Mouse (Mus musculus) liver, embryonic 12.5 days (tissue): ENCODE results near the gene Cnpy1. TPM values are rescaled to one million over a fixed set of nuclear protein-coding genes. Genes with fewer than 3 reads are reported as not detected.

Source experiments
- ATAC-seq: fragments of 200-750 bp; cut with Nextera tagmentation; 2 replicates; pipeline ENCODE4 v1.8.0; 2017; ENCODE audit warnings: moderate number of reproducible peaks, mild to moderate bottlenecking, moderate library complexity
- H3K27ac ChIP-seq: fragments of 300-500 bp; sonication (generic); 2 replicates; pipeline ENCODE4 v1.5.1; 2016; ENCODE audit warnings: mild to moderate bottlenecking
- H3K27me3 ChIP-seq: fragments of 300-500 bp; sonication (generic); replicated peaks from 2 replicates; pipeline ENCODE4 v1.6.1; 2016; ENCODE audit warnings: mild to moderate bottlenecking, moderate library complexity
- H3K36me3 ChIP-seq: fragments of 300-500 bp; sonication (generic); 2 replicates; pipeline ENCODE4 v1.6.1; 2016; ENCODE audit warnings: mild to moderate bottlenecking, moderate library complexity
- H3K4me1 ChIP-seq: fragments of 300-500 bp; sonication (generic); 2 replicates; pipeline ENCODE4 v1.6.1; 2016
- H3K4me2 ChIP-seq: fragments of 300-500 bp; sonication (generic); 2 replicates; pipeline ENCODE4 v1.6.1; 2016; ENCODE audit warnings: mild to moderate bottlenecking, moderate library complexity
- H3K4me3 ChIP-seq: fragments of 300-500 bp; sonication (generic); 2 replicates; pipeline ENCODE4 v1.5.1; 2016; ENCODE audit warnings: mild to moderate bottlenecking, moderate library complexity
- H3K9ac ChIP-seq: fragments of 300-500 bp; sonication (generic); 2 replicates; pipeline ENCODE4 v1.6.1; 2016; ENCODE audit warnings: mild to moderate bottlenecking, moderate library complexity
- H3K9me3 ChIP-seq: fragments of 300-500 bp; sonication (generic); replicated peaks from 2 replicates; pipeline ENCODE4 v1.6.1; 2016; ENCODE audit warnings: mild to moderate bottlenecking, moderate library complexity
- WGBS: fragments of 180-500 bp; shearing (Covaris S2); methylation state at CpG from one replicate; pipeline ENCODE4 v1.1.7; 2016; ENCODE audit not compliant: insufficient replicate concordance; 5-methylcytosine and 5-hydroxymethylcytosine counted together
- polyA plus RNA-seq: library from polyadenylated mRNA; unstranded; fragments of >200 nt; fragmentation: Nextera tagmentation; extraction: Ambion mirVana; gene quantifications from 2 replicates; pipeline ENCODE4 v1.2.1, GENCODE M21; 2016

The Cnpy1 gene
- polyA plus RNA-seq, 1 experiment from 2014 or later: not detected

- 66% methylated on average over 5 of the region's 5 CpGs for WGBS
Observed at GRCm38 (mm10) chr5:28238876-28239275, 6.7 kb downstream of the Cnpy1 start.

DNA sequence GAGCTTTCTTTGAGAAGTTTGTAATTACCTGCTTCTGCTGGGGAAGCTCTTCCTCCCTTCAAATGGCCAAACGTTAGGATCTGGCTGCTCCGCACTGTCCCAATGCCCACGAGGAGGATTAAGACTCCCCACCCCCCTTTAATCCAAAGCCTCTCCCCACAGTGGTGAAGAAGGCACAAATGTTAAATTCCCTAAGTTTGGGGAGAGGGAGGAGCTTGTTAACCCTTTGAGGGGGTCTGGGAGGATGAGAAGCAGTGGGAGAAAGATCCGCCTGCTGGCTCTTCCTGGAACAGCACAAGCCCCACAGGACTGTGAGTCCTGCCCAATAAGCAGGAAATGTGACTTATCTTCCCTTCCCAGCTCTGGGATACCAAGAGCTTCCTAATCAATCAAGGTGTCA is 7.5 kb downstream of the Cnpy1 start:
- no peak overlapping the region for H3K9ac ChIP-seq
- no peaks in the 10 kb centered on the region for H3K36me3 ChIP-seq
- ATAC-seq: no peak
- no peaks in the 10 kb centered on the region for H3K27me3 ChIP-seq
- 31% methylated on average over 4 of the region's 4 CpGs for WGBS
- no peaks in the 10 kb centered on the region; the same call in 1 of the 2 replicates for H3K4me1 ChIP-seq
- no peaks in the 10 kb centered on the region for H3K9me3 ChIP-seq
- H3K4me2 ChIP-seq: no peak overlapping the region
- no peak overlapping the region for H3K27ac ChIP-seq
- H3K4me3 ChIP-seq: no peak overlapping the region

More at GRCm38 (mm10) chr5:28238876-28239275, 6.7 kb downstream of the Cnpy1 start:
- Histone ChIP-seq H3K9me3 (no peaks in the 10 kb centered on the region), H3K36me3 (no peaks in the 10 kb centered on the region), H3K27me3 (no peaks in the 10 kb centered on the region), H3K4me1 (no peaks in the 10 kb centered on the region; the same call in 1 of the 2 replicates), H3K9ac (no peak overlapping the region), H3K4me2 (no peak overlapping the region), H3K27ac (no peak overlapping the region), H3K4me3 (no peak overlapping the region)
- ATAC-seq: no peak

GRCm38 (mm10) chr5:28237715-28238114 is 7.9 kb downstream of the Cnpy1 start:
- WGBS: 72% methylated on average over 2 of the region's 2 CpGs
- H3K4me1 ChIP-seq: no peaks in the 10 kb centered on the region; the same call in 1 of the 2 replicates
- ATAC-seq: no peak

GRCm38 (mm10) chr5:28237055-28237454 is 8.6 kb downstream of the Cnpy1 start:
- no peak overlapping the region for H3K27ac ChIP-seq
- H3K9me3 ChIP-seq: no peaks in the 10 kb centered on the region
- no peaks in the 10 kb centered on the region for H3K36me3 ChIP-seq
- 42% methylated on average over 4 of the region's 4 CpGs for WGBS
- no peak overlapping the region for H3K4me2 ChIP-seq
- H3K27me3 ChIP-seq: no peaks in the 10 kb centered on the region
- H3K9ac ChIP-seq: no peak overlapping the region
- ATAC-seq: no peak
- H3K4me3 ChIP-seq: no peak overlapping the region
- no peaks in the 10 kb centered on the region; the same call in 1 of the 2 replicates for H3K4me1 ChIP-seq

More at GRCm38 (mm10) chr5:28237715-28238114, 7.9 kb downstream of the Cnpy1 start:
- Histone ChIP-seq H3K9ac (no peak overlapping the region), H3K36me3 (no peaks in the 10 kb centered on the region), H3K27ac (no peak overlapping the region), H3K4me3 (no peak overlapping the region), H3K27me3 (no peaks in the 10 kb centered on the region), H3K9me3 (no peaks in the 10 kb centered on the region), H3K4me2 (no peak overlapping the region)

GRCm38 (mm10) chr5:28236098-28236497 is 9.5 kb downstream of the Cnpy1 start:
- 51% methylated on average over 6 of the region's 6 CpGs for WGBS
- Histone ChIP-seq H3K27ac (no peak overlapping the region), H3K4me2 (no peak overlapping the region), H3K9ac (no peak overlapping the region), H3K36me3 (no peaks in the 10 kb centered on the region), H3K4me3 (no peak overlapping the region), H3K27me3 (no peaks in the 10 kb centered on the region), H3K4me1 (no peaks in the 10 kb centered on the region; the same call in 1 of the 2 replicates), H3K9me3 (no peaks in the 10 kb centered on the region)
- no peak for ATAC-seq

DNA sequence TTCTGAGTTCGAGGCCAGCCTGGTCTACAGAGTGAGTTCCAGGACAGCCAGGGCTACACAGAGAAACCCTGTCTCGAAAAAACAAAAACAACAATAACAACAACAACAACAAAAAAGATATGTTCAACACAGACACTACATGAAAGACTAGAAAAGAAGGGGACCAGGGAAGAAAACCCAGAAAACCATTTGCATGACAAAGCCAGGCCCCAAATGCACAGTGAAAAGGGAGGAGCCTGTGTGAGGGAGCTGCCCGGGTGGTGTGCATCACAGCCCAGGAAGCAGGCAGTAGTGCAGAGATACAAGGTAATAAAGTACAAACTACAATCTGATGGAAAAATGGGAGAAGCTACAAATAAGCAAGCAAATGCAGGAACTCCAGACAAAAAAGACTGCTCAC is 13.5 kb downstream of the Cnpy1 start:
- WGBS: 56% methylated on average over 3 of the region's 3 CpGs
- H3K9me3 ChIP-seq: no peaks in the 10 kb centered on the region
- H3K27me3 ChIP-seq: no peaks in the 10 kb centered on the region
- H3K4me3 ChIP-seq: no peak overlapping the region
- no peak overlapping the region for H3K4me2 ChIP-seq
- no peak overlapping the region for H3K9ac ChIP-seq
- no peaks in the 10 kb centered on the region for H3K36me3 ChIP-seq
- no peak for ATAC-seq
- no peaks in the 10 kb centered on the region for H3K4me1 ChIP-seq
- H3K27ac ChIP-seq: no peak overlapping the region

GRCm38 (mm10) chr5:28219596-28219995 is 26.0 kb downstream of the Cnpy1 start:
- Histone ChIP-seq H3K4me3 (no peak overlapping the region), H3K27ac (no peak overlapping the region), H3K4me2 (no peak overlapping the region), H3K9me3 (no peaks in the 10 kb centered on the region), H3K4me1 (no peaks in the 10 kb centered on the region), H3K9ac (no peak overlapping the region), H3K36me3 (no peaks in the 10 kb centered on the region), H3K27me3 (peaks cover 38% of the 10 kb centered on the region)
- WGBS: 75% methylated on average over 1 of the region's 1 CpGs
- no peak for ATAC-seq

DNA sequence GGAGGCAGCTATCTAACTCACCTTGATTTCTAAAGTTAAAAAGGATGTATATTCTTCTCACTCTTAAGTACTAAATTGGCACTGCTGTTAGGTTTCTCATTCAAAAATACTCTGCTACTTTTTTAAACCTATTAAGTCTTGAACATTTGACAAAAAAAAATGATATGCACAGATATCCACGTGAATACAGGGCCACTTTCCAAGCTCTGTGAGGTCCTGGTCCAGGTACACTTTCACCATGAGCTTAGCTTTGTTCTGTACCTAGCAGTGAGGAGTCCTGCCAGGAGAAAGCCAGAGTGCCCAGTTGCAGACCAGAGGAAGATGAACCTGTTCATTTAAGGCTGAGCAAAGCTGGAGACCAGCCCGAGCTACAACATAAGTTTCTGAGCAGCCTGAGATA is 32.2 kb downstream of the Cnpy1 start:
- Histone ChIP-seq H3K9me3 (no peaks in the 10 kb centered on the region), H3K36me3 (no peaks in the 10 kb centered on the region), H3K27ac (no peak overlapping the region), H3K27me3 (peaks cover 80% of the 10 kb centered on the region), H3K4me1 (0 out of 2 replicates have a peak, but pooled peaks cover 5% of the 10 kb centered on the region), H3K4me3 (no peak overlapping the region), H3K4me2 (no peak overlapping the region), H3K9ac (no peak overlapping the region)
- WGBS: 37% methylated on average over 2 of the region's 2 CpGs
- no peak for ATAC-seq

GRCm38 (mm10) chr5:28211651-28212310 is 33.8 kb downstream of the Cnpy1 start:
- H3K9ac ChIP-seq: no peak overlapping the region
- no peak overlapping the region for H3K4me2 ChIP-seq
- 0 out of 2 replicates have a peak, but pooled peaks cover 5% of the 10 kb centered on the region for H3K4me1 ChIP-seq
- 7% methylated on average over 15 of the region's 15 CpGs for WGBS
- H3K27ac ChIP-seq: no peak overlapping the region
- H3K27me3 ChIP-seq: peaks cover 88% of the 10 kb centered on the region
- no peaks in the 10 kb centered on the region for H3K36me3 ChIP-seq
- ATAC-seq: no peak
- no peaks in the 10 kb centered on the region for H3K9me3 ChIP-seq
- no peak overlapping the region for H3K4me3 ChIP-seq

- Histone ChIP-seq H3K36me3 (no peaks in the 10 kb centered on the region), H3K9me3 (no peaks in the 10 kb centered on the region), H3K4me2 (no peak overlapping the region), H3K4me3 (no peak overlapping the region), H3K27me3 (peaks cover 85% of the 10 kb centered on the region), H3K4me1 (peaks cover 11% of the 10 kb centered on the region; the same call in 1 of the 2 replicates), H3K27ac (no peak overlapping the region), H3K9ac (no peak overlapping the region)
- ATAC-seq: no peak
- 3% methylated on average over 29 of the region's 29 CpGs for WGBS
Observed at GRCm38 (mm10) chr5:28210591-28211550, 34.7 kb downstream of the Cnpy1 start.

DNA sequence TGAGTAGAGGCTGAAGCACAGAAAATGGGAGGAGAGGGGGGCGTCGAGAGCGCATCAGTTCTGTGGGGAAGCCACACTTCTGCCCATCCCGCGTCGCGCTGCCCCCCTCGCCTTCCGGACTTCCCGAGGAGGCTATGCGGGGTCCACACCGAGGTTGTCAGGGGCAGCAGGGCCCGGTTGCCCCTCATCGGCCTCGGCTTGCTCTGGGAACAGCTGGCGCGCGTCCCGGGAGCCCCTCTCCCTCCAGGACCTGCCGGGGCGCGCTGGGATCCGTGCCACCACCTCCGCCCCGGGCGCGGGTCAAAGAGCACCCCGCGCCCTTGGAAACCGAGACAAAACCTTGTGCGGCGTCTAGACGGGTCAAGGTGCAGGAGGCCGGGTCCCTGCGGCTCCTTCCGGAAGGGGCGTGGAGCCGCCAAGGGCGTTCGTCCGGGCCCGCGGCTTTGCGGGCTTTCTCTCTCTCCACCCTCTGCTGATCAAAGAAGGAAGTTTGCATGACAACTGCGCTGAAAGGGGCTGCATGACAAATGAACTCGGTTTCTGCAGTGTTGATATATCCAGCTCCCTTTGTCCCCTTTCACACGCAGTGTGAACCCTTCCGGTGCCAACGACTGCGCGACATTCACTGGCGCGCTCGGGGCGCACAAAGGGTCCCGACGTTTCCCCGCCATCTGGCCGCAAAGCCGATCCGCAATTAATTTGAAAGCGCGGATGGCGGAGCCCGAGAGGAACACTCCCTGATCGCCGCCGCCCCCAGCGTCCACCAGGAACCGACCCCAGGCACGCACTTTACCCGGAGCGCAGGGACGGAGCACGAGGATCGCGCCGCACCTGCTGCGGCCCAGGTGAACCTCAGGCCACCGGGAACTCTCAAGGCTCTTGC is 35.8 kb downstream of the Cnpy1 start:
- peak overlapping the region; percentile 40 for H3K4me3 ChIP-seq
- H3K9me3 ChIP-seq: no peaks in the 10 kb centered on the region
- peaks cover 13% of the 10 kb centered on the region; the same call in 1 of the 2 replicates for H3K4me1 ChIP-seq
- peak overlapping the region; percentile 59 for H3K4me2 ChIP-seq
- ATAC-seq: no peak
- WGBS: under 1% methylated on average over 80 of the region's 80 CpGs
- no peak overlapping the region for H3K9ac ChIP-seq
- H3K27ac ChIP-seq: no peak overlapping the region
- no peaks in the 10 kb centered on the region for H3K36me3 ChIP-seq
- peaks cover 89% of the 10 kb centered on the region for H3K27me3 ChIP-seq
